Mouse (Mus musculus) layer of hippocampus, adult 9-11 months (tissue): ENCODE results near the gene Timm8a1.
"Not testable (repeated sequence)": the region's sequence is repeated elsewhere in the genome, so short reads cannot be mapped to it uniquely, and the experiment has no call there.

ENCODE experiments used
- DNase-seq: peaks from one replicate; pipeline ENCODE4 v3.0.0; 2022

Gene Timm8a1

DNA sequence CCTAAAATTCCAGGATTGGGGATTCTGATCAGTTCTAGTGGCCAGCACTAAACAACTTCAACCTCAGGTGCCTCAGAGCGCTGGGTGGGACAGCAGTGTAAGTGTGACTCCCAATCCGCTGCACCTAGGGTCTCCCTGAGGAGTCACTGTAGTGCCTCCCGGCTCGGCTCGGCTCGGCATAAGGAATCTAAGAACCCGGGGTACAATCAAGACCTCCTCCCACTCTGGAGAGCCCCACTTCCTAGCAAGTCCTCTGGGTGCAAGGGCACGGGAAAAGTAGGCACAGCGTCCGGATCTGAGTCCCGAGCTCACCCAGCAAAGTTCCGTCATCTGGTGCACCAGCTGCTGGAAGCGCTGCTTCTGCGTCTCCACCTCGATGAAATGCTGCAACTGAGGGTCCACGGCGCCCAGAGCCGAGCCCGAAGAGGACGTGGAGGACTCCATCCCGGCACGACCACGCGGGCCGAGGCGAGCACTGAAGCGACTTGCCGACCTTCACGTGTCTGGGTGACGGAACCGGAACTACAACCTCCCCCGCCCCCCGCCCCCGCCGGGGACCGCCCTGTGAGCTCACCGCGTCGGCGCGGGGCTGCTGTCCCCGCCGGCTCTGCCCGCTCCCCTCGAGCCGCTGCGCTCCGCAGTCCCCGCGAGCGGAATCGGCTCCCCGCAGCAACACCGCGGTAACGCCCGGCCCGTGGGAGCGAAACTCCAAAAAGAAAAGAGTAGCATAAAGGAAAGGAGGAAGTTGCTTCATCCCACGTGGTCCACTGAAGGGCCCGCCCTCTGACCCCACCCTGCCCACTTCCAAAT, at the start of gene Timm8a1:
Gene Timm8a1 (minus strand): TSS at position 721 of the 810 bp plus-strand sequence.
- DNase-seq = peak; percentile 29

DNA sequence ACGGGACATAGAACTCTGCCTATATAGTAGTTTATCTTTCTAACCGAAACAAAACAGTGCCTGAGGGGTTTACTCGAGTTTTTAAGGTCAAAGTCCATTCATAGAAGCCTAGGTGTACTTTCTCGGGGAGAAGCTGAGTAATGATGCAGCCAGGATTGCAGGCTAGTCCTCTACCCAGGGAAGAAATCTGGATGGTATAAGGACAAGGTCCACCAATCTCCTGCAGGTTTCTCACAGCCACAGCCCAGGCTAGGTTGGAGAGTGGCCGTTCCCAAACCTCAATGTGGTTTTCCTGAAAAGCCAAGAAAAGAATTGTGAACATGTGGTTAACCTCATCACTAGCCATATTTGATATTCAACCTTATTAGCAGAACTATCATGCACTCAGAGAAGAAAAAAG, 48.2 kb upstream of the Timm8a1 start:
- no peak for DNase-seq

DNA sequence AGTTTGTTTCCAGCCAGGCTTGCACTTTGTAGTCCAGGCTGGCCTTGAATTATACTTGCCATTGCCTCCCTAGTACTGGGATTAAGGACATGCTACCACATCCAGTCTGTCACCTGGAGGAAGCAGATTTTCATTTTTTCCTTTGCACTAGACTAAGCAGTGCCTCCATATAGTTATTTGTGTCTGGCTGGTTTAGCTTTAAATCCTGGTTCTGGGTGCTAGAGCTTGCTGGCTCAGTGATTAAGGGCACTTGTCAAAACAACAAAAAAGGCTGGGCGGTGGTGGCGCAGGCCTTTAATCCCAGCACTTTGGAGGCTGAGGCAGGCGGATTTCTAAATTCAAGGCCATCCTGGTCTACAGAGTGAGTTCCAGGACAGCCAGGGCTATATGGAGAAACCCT, 47.3 kb upstream of the Timm8a1 start:
- DNase-seq = no peak

DNA sequence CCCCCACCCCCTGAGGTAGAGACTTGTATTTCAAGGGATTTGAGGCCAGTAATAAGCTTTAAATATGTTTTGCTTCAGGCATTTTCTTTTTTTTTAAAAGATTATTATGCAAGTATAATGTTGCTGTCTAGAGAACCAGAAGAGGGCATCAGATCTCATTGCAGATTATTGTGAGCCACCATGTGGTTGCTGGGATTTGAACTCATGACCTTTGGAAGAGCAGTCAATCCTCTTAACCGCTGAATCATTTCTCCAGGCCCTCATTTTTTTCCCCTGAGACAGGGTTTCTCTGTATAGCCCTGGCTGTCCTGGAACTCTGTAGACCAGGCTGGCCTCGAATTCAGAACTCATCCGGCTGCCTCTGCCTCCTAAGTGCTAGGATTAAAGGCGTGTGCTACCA, 46.6 kb upstream of the Timm8a1 start:
- no peak for DNase-seq

DNA sequence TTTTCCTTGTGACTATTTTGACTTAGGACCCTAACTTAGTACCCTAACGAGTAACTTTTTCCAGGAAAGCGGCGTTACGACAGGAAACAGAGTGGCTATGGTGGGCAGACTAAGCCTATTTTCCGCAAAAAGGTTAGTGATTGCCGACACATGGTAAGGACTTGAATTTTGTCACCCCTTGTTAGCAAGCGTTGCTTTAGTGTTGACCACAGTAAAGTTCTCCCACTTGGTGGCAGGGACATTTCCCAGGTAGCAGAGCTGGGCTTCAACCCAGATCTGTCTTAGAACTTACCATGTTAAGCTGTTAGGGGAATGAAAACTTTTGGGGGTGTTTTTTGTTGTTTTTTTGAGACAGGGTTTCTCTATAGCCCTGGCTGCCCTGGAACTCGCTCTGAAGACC, 44.8 kb upstream of the Timm8a1 start:
- no peak for DNase-seq

DNA sequence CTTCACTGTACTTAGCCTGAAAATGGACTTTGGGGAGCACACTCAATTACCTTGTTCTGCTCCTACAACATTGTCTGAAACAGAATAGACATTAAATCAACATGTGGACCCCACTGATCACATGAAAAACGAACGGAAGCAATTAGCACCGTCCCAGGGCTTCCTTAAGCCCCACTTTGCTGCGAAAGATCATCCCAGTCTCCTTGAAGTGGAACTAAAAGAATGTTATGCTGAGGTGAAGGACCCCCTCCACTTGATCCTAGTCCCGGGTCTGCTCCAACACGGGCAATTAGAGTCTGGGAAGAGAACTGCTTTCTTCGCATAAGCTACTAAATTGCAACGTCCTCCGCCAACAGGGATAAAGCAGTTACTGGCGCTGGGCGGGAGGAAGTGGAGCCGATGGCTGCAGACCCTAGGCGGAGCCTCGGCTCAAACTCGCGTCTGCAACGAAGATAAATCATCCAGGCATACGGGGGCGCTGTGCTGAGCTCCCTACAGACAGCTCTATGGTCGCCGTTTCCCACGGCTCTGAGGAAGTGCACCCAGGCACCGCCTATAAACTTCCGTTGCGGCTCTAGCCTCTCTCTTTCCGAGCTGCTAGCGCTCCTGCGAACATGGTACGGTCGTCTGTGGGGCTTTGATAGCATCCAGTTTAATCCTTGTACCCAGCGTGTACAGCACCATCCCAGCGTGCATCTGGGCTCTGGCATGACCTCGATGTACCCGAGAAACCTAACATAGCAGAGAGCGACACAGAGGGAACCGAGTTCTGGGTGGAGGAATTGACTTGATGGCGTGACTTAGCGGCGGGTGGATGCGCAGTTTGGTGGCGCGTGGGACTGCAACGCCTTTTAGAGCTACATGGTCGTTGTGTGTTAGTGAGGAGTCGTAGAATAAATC, 43.7 kb upstream of the Timm8a1 start, which contains the start of gene Rpl36a:
Gene Rpl36a (plus strand): TSS at position 552 of the 900 bp plus-strand sequence.
- peak; percentile 92 for DNase-seq

DNA sequence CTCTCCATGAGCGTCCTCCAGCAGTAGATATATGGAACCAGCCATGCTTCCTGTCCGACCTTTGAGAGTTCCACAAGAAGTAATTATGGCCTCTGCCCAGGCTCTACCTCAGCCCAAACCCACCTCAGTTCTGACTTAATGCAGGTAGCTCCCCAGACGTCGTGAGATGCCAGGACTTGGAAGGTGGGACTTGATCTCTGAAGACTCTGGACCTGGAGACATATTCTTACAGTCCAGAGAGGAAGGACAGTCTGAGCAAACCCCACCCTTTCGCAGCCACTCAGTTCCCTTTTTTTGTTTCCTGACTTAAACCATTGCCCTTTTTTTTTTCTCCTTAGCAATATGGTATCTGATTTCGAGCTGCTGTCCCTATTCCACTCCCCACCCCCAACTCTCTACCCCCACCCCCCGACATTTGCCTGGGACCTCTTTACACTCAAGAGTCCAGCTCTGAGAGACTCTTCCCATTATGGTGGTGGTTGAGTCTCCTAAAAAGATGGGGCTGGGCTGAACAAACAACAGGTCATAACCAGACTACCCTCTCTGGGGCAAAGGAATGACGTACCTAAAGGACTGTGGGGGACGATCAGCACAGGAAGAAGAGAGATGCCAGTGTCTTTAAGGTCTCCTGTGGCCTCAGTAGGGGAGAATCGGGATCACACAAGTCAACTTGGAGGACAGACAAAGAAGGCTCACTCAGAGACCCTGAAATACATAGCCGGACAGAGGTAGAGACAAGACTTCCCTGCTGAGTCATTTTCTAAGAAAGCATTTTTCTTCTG, 41.4 kb upstream of the Timm8a1 start, which contains the start of gene Btk:
Gene Btk (minus strand): TSS at position 683 of the 782 bp plus-strand sequence.
- DNase-seq = no peak

DNA sequence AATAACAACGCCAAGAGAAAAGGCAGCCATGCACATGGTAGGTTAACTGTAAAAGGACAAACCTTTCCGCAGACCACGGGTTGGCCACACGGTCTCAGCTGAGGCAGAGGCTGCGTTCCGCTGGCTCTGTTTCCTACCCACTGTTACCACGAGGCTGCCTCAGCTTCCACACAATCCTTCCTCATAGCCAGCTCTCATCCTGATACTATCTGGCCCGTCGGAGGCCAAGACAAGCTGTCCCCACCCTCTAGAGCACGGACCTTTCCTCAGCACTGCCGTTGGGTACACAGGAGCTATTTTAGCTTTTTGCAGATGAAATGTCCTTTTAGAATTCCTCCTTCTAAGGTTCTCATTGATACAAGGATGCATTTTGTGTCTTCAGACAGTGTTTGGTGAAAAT, 40.6 kb upstream of the Timm8a1 start:
- DNase-seq = no peak

DNA sequence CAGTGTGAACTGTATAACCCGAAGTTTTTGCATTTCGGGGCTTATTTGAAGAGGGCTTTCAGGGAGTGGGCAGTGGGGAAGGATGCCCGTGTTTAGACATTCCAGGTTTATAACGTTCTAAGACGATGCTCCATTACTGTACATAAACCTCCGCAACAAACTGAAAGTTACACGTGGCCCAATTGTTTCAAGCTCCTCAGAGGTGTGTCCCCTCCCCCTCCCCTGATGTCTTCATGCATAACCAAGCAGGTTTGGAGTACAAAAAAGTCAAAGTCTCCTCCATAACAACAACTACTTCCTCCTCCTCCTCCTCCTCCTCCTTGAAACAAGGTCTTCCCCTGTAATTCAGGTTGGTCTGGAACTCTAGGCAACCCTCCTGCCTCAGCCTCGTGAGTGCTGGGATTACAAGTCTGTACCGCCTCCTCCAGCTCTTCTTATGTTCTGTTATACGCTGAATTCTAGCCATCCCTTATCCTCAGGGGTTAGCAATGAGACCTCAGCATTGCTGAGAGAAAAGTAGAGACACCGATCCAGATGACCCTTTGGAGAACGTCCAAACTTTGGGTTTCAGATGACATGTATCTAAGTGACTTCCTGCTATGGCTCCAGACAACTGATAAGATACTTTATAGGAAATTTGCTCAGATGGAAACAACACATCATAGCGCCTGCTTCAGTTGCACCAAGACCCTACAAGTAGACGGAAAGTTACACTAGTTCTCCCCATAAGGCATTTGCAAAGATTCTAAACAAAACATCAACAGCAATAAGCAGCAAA, 39.1 kb upstream of the Timm8a1 start:
- no peak for DNase-seq

DNA sequence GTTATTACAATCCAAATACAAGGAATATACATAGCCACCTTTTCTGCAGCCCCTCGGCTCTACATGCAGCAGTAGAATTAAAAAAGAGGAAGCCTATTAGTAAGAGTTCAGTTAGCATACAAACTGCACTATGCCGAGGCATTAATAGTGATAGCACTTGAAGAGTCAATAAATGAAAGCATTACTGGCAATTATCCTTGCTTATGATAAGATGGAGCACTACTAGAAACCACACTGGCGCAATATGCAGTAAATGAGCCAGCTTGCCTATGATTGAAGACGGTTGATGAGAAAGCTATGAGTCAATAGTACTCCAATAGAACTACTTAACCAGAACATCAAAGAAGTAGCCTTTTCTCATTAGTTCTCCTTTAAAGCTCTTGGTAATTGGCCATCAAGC, 36.2 kb upstream of the Timm8a1 start:
- no peak for DNase-seq

DNA sequence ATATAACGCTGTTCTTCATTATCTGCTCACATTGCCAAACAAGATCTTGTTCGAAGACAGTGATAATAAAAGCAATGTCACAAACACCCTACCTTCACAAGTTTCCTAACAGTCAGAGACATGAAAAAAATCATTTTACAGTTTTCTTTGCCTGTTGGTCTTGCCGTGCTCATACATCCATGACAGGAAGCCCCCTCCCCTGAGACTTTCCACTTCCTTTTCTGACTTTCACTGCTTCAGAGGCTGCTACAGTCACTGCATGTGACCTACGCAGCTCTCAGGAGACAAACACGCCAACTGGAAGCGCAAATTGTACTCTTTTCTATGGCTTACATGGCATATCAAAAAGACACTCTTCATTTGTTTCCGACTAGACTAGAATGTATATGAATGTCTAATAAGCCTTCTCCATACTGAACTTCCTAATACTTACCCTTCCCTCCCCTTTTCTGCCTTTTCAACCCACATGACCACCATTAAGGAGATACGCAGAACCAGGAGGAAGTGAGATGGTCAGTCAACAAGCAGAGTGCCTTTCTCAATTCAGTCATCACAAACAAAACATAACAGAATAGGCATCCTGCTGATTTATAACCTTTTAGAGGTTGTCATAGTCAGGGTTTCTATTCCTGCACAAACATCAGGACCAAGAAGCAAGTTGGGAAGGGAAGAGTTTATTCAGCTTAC, 25.0 kb upstream of the Timm8a1 start:
- no peak for DNase-seq

DNA sequence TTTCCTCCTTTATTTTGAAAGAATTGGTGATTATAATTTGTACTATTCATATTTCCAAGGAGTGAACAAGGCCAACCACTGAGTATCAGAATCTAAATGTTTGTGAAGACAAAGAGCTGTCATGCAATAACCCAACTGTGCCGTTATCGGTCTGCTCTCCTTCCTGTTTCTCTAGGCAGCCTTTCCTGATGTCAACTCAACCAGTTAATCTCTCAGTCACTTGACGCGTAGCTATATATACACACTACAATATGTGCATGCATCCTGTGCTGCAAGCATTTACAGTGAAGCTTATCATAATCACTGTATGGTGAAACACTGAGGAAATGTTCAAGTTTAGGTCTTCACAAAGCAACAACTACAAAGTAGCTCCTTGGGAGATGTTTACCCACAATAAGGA, 22.7 kb upstream of the Timm8a1 start:
- DNase-seq = no peak

DNA sequence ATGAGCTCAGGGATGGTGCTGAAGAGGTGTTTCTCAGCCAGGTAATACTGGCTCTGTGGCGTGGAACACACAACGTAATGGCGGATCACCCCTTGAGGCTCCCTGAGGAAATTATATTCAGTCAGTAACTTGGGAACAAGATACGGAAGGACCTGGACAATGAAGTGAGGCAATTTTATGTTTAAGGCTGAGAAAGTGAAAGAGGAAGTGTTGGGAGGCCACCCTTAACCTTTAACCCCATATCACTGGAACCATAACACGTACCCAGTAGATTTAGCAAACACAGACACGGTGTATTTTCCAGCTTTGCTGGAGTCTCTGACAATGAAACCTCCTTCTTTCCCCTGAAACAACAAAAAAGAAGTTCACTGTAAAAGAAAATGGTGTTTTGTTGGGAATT, 12.8 kb upstream of the Timm8a1 start:
- no peak for DNase-seq

DNA sequence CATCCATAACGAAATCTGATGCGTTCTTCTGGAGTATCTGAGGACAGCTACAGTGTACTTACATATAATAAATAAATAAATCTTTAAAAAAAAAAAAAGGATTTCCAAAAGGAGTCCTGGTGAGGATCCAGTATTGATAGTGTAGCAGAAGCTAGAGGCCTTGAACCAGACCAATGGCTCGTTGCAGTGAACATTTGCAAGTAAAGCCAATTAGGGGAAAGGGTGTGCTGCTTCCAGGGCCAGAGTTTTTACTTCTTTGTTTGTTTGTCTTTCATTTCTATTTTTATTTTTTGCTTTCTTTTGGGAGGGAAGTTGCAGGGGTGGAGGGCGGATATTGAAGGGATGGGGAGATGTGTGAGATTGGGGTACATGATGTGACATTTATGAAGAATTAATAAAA, 11.7 kb upstream of the Timm8a1 start:
- DNase-seq = no peak

DNA sequence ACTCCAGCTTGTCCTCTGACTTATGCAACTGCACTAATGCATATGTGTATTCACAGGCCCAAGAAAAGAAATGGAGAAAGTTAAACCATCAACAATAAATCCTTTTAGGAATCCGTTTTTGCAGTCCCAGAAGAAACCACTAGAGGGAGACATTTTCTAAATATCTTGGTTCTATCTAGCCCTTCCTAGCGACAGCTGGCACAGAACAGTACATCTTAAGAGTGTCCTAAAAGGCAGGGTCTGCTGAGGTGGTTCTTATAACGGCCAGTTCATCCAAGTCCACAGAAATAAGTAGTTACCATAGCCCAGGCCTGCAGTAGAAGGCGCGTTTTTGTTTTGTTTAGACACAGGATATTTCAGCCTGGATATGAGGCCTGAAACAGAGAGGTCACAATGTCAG, 9.2 kb upstream of the Timm8a1 start:
- peak; percentile 17 for DNase-seq

DNA sequence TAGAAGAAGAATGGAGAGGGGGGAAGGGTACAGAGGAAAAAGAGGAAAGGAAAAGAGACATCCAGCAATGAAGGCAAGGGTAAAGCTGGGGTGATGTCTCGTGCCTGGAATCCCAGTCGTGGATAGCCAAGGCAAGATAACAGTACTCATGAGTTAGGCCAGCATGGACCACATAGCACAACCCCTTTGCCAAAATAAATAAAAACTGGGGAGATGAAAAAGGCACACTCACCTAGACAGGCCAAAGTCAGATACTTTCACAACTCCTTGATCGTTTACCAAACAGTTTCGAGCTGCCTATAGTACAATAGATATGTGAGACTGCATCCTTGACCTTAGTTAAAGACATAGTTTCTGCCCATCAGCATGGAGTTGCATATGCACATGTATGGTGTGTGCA, 5.7 kb upstream of the Timm8a1 start:
- DNase-seq = no peak

DNA sequence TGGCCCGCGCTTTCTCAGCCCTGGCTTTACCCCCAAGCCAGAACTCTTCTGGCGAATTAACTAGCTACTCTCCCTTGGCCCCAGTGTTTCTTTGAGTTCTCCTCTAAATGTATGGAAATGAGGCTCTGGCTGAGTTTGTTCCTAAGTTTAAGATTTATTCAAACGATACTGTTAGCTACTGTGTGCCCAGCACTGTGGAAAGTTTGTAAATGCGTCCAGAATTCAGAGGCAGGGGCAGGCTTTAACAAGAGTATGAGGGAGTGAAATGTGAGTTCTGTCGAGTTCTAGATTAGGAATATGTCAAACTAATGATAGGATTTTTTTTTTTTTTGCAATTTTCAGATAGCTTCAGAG, 267 bp upstream of the Timm8a1 start:
- no peak for DNase-seq

DNA sequence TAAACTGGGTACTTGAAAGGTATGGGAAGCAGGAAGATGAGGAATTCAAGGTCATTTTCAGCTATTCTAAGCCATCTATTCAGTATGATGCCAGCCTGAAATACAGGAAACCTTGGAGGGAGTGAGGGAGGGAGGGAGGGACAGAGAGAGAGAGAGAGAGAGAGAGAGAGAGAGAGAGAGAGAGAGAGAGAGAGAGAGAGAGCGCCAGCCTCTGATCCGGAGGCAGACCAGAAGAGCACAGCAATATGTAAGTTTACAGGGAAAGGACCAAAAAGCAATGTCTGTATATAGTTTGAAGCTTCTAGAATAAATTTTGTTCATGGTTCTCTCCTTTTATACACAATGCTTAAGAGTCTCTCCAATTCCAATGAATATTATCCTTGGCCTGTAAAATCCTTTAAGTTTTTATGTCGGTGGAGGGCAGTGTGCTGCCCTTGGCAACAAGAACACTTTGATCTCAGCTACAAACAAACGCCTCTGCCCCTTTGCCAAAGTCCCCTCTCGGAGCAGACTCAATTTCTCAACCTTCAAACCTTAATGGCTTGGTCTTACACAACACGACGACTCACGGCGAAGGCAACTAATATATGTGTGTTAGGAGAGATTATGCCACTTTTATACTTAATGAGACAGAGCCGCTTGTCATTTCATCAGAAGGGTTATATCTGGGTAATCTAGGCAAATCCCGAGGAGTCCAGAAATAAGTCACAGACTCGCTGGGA, 1.1 kb downstream of the Timm8a1 start:
- DNase-seq = no peak

DNA sequence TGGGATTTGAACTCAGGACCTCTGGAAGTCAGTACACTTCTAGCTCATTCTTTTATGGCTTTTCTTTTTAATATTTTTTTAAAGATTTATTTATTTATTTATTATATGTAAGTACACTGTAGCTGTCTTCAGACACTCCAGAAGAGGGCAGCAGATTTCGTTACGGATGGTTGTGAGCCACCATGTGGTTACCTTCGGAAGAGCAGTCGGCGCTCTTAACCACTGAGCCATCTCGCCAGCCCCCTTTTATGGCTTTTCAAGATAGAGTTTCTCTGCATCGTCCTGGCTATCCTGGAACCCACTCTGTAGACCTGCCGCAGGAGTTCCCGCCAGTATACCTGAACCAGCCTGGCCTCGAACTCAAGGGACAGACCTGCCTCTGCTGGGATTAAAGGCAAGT, 1.9 kb downstream of the Timm8a1 start:
- not testable (repeated sequence) for DNase-seq

DNA sequence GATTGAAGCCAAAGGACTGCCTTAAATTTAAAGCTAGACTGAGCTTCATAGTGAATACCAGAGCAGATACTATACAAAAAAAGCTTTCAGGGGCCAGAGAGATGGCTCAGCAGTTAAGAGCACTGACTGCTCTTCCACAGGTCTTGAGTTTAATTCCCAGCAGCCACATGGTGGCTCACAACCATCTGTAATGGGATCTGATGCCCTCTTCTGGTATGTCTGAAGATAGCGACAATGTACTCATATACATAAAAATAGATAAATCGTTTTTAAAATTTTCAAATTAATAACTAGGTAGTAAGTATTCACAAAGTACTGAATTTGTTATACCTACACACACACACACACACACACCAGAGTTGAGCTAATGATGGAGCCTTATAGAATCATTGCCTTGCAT, 8.3 kb downstream of the Timm8a1 start:
- no peak for DNase-seq

DNA sequence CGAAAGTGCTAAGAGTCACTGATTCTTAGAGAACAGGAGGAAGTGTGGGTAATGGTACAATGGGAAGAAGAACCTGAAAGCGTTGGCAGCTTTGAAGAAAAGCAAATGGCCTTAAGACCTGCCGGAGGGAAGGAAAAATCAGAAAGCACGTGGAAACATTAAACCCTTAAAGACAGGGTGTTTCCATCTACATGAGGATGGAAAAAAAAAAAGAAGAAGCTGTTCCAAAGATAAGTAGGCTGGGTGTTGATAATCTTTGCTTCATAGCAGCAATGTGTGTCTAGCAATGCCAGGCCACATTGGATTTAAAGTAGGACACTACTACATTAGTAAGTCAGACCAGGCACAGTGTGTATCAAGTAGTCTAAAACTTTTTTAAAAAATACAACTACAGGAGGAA, 16.4 kb downstream of the Timm8a1 start:
- no peak for DNase-seq
